8 mouse cellular contexts compared by ENCODE assay signal in genomic region chr2:167690962-167691311, GRCm38 (mm10). TPM values are rescaled to one million over a fixed set of nuclear protein-coding genes. Genes with fewer than 3 reads are reported as not detected.
A peak's percentile ranks its signal among the peaks of the same experiment; 100 is the strongest.
DNase-seq lines count a peak whose midpoint lies in the region; ATAC-seq and TF ChIP-seq lines count a peak whose summit lies in the region.

No protein-coding gene starts in this region.

- WGBS in kidney, embryonic 14.5 days = 88% methylated on average over 12 of the region's 12 CpGs
- WGBS in bone marrow, adult 2 months = 50% methylated on average over 12 of the region's 12 CpGs
- 80% methylated on average over 12 of the region's 12 CpGs for WGBS in heart, embryonic 10.5 days
- WGBS in liver, embryonic 11.5 days = 73% methylated on average over 12 of the region's 12 CpGs
- 87% methylated on average over 12 of the region's 12 CpGs for WGBS in forebrain, embryonic 14.5 days

- H3K4me3 ChIP-seq in kidney, embryonic 14.5 days (ENCODE audit: low read length) = peak overlapping the region; percentile 67; the same call in 1 of the 2 replicates
- peak overlapping the region; percentile 79 for H3K4me3 ChIP-seq in bone marrow, adult 2 months (replicated peaks; ENCODE audit: control insufficient read depth, low read depth, low read length)
- H3K4me3 ChIP-seq in heart, embryonic 10.5 days = peak overlapping the region; percentile 84; the same call in 1 of the 2 replicates
- H3K4me3 ChIP-seq in liver, embryonic 11.5 days (ENCODE audit: low read depth, low read length) = peak overlapping the region; percentile 82
- H3K4me3 ChIP-seq in forebrain, embryonic 14.5 days (ENCODE audit: low read depth, low read length) = no peak overlapping the region

- no peak overlapping the region for H3K27ac ChIP-seq in kidney, embryonic 14.5 days (ENCODE audit: low read depth, low read length)
- H3K27ac ChIP-seq in bone marrow, adult 2 months (ENCODE audit: control insufficient read depth, insufficient read depth, low read depth, low read length, poor library complexity) = peak overlapping the region; percentile 75; the same call in 1 of the 2 replicates
- no peak overlapping the region for H3K27ac ChIP-seq in heart, embryonic 10.5 days
- no peak overlapping the region for H3K27ac ChIP-seq in liver, embryonic 11.5 days (ENCODE audit: low read depth, low read length)
- H3K27ac ChIP-seq in forebrain, embryonic 14.5 days (ENCODE audit: low read depth, low read length) = no peak overlapping the region

- H3K9me3 ChIP-seq in kidney, embryonic 14.5 days (ENCODE audit: control insufficient read depth, low read length) = peaks cover 7% of the 10 kb centered on the region
- no peaks in the 10 kb centered on the region for H3K9me3 ChIP-seq in heart, embryonic 10.5 days
- H3K9me3 ChIP-seq in liver, embryonic 11.5 days (ENCODE audit: control insufficient read depth, low read length) = no peaks in the 10 kb centered on the region
- no peaks in the 10 kb centered on the region for H3K9me3 ChIP-seq in forebrain, embryonic 14.5 days (replicated peaks; ENCODE audit: control insufficient read depth, low read length)

- no peak for ATAC-seq in kidney, embryonic 14.5 days (ENCODE audit: low FRiP score, low TSS enrichment)
- ATAC-seq in liver, embryonic 11.5 days (replicated peaks; ENCODE audit: low FRiP score) = no peak
- ATAC-seq in forebrain, embryonic 14.5 days = no peak

- no peak overlapping the region for H3K9ac ChIP-seq in kidney, embryonic 14.5 days (ENCODE audit: low read depth, low read length)
- H3K9ac ChIP-seq in liver, embryonic 11.5 days (ENCODE audit: low read depth, low read length) = peak overlapping the region; percentile 53
- H3K9ac ChIP-seq in forebrain, embryonic 14.5 days (ENCODE audit: low read length) = no peak overlapping the region

- H3K27me3 ChIP-seq in kidney, embryonic 14.5 days (ENCODE audit: control insufficient read depth, insufficient read depth, low read length) = peaks cover 7% of the 10 kb centered on the region; the same call in 1 of the 2 replicates
- H3K27me3 ChIP-seq in heart, embryonic 10.5 days (ENCODE audit: insufficient read depth, poor library complexity, severe bottlenecking) = peaks cover 56% of the 10 kb centered on the region
- H3K27me3 ChIP-seq in liver, embryonic 11.5 days (replicated peaks; ENCODE audit: control insufficient read depth, insufficient read depth, low read length) = peaks cover 6% of the 10 kb centered on the region
- peaks cover 29% of the 10 kb centered on the region for H3K27me3 ChIP-seq in forebrain, embryonic 14.5 days (replicated peaks; ENCODE audit: control insufficient read depth, insufficient read depth, low read length)

- H3K4me1 ChIP-seq in kidney, embryonic 14.5 days (ENCODE audit: control insufficient read depth, insufficient read depth, low read length) = peaks cover 9% of the 10 kb centered on the region; the same call in 1 of the 2 replicates
- H3K4me1 ChIP-seq in bone marrow, adult 2 months (ENCODE audit: control insufficient read depth, insufficient read depth, low read length) = no peaks in the 10 kb centered on the region; the same call in 1 of the 2 replicates
- peaks cover 55% of the 10 kb centered on the region for H3K4me1 ChIP-seq in heart, embryonic 10.5 days
- H3K4me1 ChIP-seq in liver, embryonic 11.5 days (replicated peaks; ENCODE audit: control insufficient read depth, insufficient read depth, low read length) = peaks cover 35% of the 10 kb centered on the region
- H3K4me1 ChIP-seq in forebrain, embryonic 14.5 days (ENCODE audit: control insufficient read depth, insufficient read depth, low read length) = peaks cover 8% of the 10 kb centered on the region

- peak overlapping the region; percentile 31; the same call in 1 of the 2 replicates for H3K4me2 ChIP-seq in kidney, embryonic 14.5 days (replicated peaks; ENCODE audit: low read depth, low read length)
- H3K4me2 ChIP-seq in liver, embryonic 11.5 days = peak overlapping the region; percentile 96
- no peak overlapping the region for H3K4me2 ChIP-seq in forebrain, embryonic 14.5 days (ENCODE audit: low read length)

- DNase-seq in kidney, postnatal 14 days = no peak
- DNase-seq in heart, embryonic 10.5 days (ENCODE audit: low spot score) = no peak
- no peak for DNase-seq in liver, embryonic 11.5 days (ENCODE audit: low spot score)
- DNase-seq in forebrain, embryonic 14.5 days (ENCODE audit: low spot score) = no peak
- no peak for DNase-seq in embryo, embryonic 9.5 days (ENCODE audit: extremely low spot score)
- DNase-seq in left cerebral cortex, adult 18-20 months (ENCODE audit: low spot score in 2 of 2) = no peak

- H3K36me3 ChIP-seq in kidney, embryonic 14.5 days (ENCODE audit: control insufficient read depth, insufficient read depth, low read length) = no peaks in the 10 kb centered on the region
- no peaks in the 10 kb centered on the region; the same call in 1 of the 2 replicates for H3K36me3 ChIP-seq in heart, embryonic 10.5 days
- no peaks in the 10 kb centered on the region for H3K36me3 ChIP-seq in liver, embryonic 11.5 days (ENCODE audit: control insufficient read depth, insufficient read depth, low read length)
- no peaks in the 10 kb centered on the region for H3K36me3 ChIP-seq in forebrain, embryonic 14.5 days (ENCODE audit: control insufficient read depth, insufficient read depth, low read length)

- TF ChIP-seq POLR2A in bone marrow, adult 2 months (IDR thresholded peaks at IDR 0.05; ENCODE audit: borderline replicate concordance, control insufficient read depth, low read depth, low read length) = no peak

- TF ChIP-seq CTCF in bone marrow, adult 2 months (IDR thresholded peaks at IDR 0.05; ENCODE audit: control insufficient read depth, insufficient read depth, low read length) = no peak

RNA-seq across cellular contexts. Expression of gene Tmem189, which starts 1.3 kb away (rescaled TPM):
- 37.9 and 52.8 TPM in 2 replicates for polyA plus RNA-seq in kidney, embryonic 14.5 days (2014; fragmentation: Nextera tagmentation; extraction: Ambion mirVana)
- polyA plus RNA-seq in bone marrow, adult 2 months (2011; ENCODE audit: insufficient read depth, insufficient read length, low replicate concordance, missing spikeins) = 20.8 and 36.2 TPM in 2 replicates
- polyA plus RNA-seq in heart, embryonic 10.5 days (2016; fragmentation: Nextera tagmentation; extraction: Ambion mirVana) = 47.7 and 53.8 TPM in 2 replicates
- 30.5 and 32.6 TPM in 2 replicates for polyA plus RNA-seq in liver, embryonic 11.5 days (2014; fragmentation: Nextera tagmentation; extraction: Ambion mirVana)
- 21.3 and 24.8 TPM in 2 replicates for polyA plus RNA-seq in forebrain, embryonic 14.5 days (2014; fragmentation: Nextera tagmentation; extraction: Ambion mirVana)
- 10 to 100 TPM; 43.3 to 44.4 TPM for total RNA-seq in left cerebral cortex, adult 18-20 months (2021)

RNA-seq across cellular contexts. Expression of gene Cebpb, which starts 2.2 kb away (rescaled TPM):
- polyA plus RNA-seq in kidney, embryonic 14.5 days (2014; fragmentation: Nextera tagmentation; extraction: Ambion mirVana) = 7.7 and 8.3 TPM in 2 replicates
- 13.0 and 19.5 TPM in 2 replicates for polyA plus RNA-seq in bone marrow, adult 2 months (2011; ENCODE audit: insufficient read depth, insufficient read length, low replicate concordance, missing spikeins)
- polyA plus RNA-seq in heart, embryonic 10.5 days (2016; fragmentation: Nextera tagmentation; extraction: Ambion mirVana) = 4.2 TPM in 2 replicates
- 13.9 and 14.4 TPM in 2 replicates for polyA plus RNA-seq in liver, embryonic 11.5 days (2014; fragmentation: Nextera tagmentation; extraction: Ambion mirVana)
- polyA plus RNA-seq in forebrain, embryonic 14.5 days (2014; fragmentation: Nextera tagmentation; extraction: Ambion mirVana) = 0.11 and 0.38 TPM in 2 replicates
- total RNA-seq in left cerebral cortex, adult 18-20 months (2021) = 10 to 100 TPM; 15.9 to 17.3 TPM

RNA-seq across cellular contexts. Expression of gene Gm20431, which starts 29.6 kb away (rescaled TPM):
- 5.6 and 6.1 TPM in 2 replicates for polyA plus RNA-seq in kidney, embryonic 14.5 days (2014; fragmentation: Nextera tagmentation; extraction: Ambion mirVana)
- polyA plus RNA-seq in bone marrow, adult 2 months (2011; ENCODE audit: insufficient read depth, insufficient read length, low replicate concordance, missing spikeins) = not detected in 2 replicates
- polyA plus RNA-seq in heart, embryonic 10.5 days (2016; fragmentation: Nextera tagmentation; extraction: Ambion mirVana) = 0.36 and 3.9 TPM in 2 replicates
- 3.8 and 4.9 TPM in 2 replicates for polyA plus RNA-seq in liver, embryonic 11.5 days (2014; fragmentation: Nextera tagmentation; extraction: Ambion mirVana)
- polyA plus RNA-seq in forebrain, embryonic 14.5 days (2014; fragmentation: Nextera tagmentation; extraction: Ambion mirVana) = 5.4 and 6.8 TPM in 2 replicates
- 10 to 100 TPM; 32.2 to 33.5 TPM for total RNA-seq in left cerebral cortex, adult 18-20 months (2021)

RNA-seq across cellular contexts. Expression of gene Ube2v1, which starts 59.0 kb away (rescaled TPM):
- polyA plus RNA-seq in kidney, embryonic 14.5 days (2014; fragmentation: Nextera tagmentation; extraction: Ambion mirVana) = 212 and 283 TPM in 2 replicates
- polyA plus RNA-seq in bone marrow, adult 2 months (2011; ENCODE audit: insufficient read depth, insufficient read length, low replicate concordance, missing spikeins) = 73.5 and 124 TPM in 2 replicates
- polyA plus RNA-seq in heart, embryonic 10.5 days (2016; fragmentation: Nextera tagmentation; extraction: Ambion mirVana) = 312 and 332 TPM in 2 replicates
- 304 and 308 TPM in 2 replicates for polyA plus RNA-seq in liver, embryonic 11.5 days (2014; fragmentation: Nextera tagmentation; extraction: Ambion mirVana)
- polyA plus RNA-seq in forebrain, embryonic 14.5 days (2014; fragmentation: Nextera tagmentation; extraction: Ambion mirVana) = 238 and 265 TPM in 2 replicates
- total RNA-seq in left cerebral cortex, adult 18-20 months (2021) = 100 to 1,000 TPM; 259 to 266 TPM
